Mouse (Mus musculus): Measurements from ENCODE around the gene Tfpi.

Tfpi gene

GRCm38 (mm10) chr2:84476577-84476976 lies at the start of gene Tfpi:
TSS of gene Tfpi (minus strand) at chr2:84476775.
- DNase-seq (ENCODE audit: low spot score), result peak; percentile 59

DNA sequence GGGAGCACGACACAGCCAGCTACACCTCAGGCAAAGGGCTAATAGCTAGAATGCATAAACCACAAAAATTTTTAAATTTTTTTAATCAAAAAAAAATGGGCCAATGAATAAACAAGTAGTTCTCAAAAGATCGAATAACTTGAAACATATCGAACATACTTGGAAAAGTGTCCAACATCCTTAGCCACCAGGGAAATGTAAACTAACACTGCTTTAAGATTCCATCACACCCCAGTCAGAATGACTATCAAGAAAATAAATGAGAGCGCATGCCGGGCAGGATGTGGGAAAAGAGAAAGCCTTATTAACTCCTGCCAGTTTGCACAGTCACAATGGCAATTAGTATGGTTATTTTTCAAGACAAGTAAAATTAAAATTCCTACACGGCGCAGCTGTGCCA lies 49.6 kb upstream of the Tfpi start:
- DNase-seq (ENCODE audit: low spot score), result no peak

GRCm38 (mm10) chr2:84525806-84526205 lies 49.2 kb upstream of the Tfpi start:
- no peak for DNase-seq (ENCODE audit: low spot score)

DNA sequence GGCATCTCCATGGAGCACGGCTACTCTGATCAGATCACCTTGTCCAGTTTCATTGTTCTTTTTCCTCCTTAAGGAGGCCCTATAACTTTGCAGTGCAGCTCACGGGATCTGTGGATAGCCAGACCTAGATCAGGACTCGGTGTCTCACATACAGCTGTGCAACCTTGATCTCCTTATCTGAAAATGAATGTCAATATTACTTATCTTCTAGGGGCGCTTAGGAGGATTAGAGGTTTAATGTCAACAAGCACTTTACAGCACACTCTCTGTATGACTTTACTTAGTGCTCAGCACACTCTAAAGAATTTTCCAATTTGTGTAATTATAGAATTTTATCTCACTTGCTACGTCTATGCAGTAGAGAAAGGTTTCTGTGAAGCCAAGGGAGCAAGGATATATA lies 48.5 kb upstream of the Tfpi start:
- no peak for DNase-seq (ENCODE audit: low spot score)

- no peak for DNase-seq (ENCODE audit: low spot score)
Measured at GRCm38 (mm10) chr2:84523994-84524393, 47.4 kb upstream of the Tfpi start.

- DNase-seq (ENCODE audit: low spot score), result peak; percentile 14
Measured at GRCm38 (mm10) chr2:84523103-84523865, 46.7 kb upstream of the Tfpi start.

DNA sequence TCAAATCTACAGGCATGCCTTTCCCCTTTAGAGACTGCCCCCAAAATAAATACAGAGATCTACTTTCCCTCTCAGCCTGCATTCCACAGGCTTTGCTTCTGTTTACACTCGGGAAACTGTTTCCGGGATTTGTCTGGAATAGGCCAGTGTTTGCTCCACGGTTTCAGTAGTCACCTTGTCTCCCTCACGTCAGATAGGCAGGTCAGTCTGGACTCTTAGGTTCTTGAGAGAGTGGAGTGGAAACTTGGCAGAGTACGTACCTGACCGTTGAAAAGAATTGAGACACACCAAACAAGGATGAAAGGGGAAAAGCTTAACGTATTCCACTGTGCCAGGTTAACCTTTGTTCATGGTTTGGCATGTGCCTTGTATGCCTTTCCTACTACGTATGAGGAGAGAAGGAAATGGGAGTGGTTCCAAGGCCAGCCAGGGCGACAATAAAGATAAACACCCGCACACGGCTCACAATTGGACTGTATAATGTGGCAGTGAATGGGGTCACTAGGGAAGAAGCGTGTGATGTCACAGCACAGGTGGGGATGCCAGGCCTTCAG lies 43.0 kb upstream of the Tfpi start:
- peak; percentile 17 for DNase-seq (ENCODE audit: low spot score)

DNA sequence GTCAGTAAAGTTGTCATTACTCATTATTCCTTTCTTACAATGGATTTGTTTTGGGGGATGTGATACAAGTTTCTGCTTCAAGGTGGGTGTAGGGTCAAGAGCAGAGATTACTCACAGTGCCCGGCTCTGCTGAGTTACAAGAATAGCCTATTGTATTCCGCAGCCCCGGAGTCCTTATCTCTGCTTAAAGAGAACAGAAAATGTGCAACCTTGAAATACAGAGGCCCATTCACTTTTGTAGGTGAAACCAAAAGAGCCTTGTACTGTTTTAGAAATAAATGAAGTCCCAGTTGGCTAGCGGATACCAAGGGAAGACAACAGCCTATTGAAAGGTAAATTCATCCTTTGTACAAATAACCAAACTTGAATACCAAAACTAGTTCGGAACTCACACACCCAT lies 42.2 kb upstream of the Tfpi start:
- no peak for DNase-seq (ENCODE audit: low spot score)

DNA sequence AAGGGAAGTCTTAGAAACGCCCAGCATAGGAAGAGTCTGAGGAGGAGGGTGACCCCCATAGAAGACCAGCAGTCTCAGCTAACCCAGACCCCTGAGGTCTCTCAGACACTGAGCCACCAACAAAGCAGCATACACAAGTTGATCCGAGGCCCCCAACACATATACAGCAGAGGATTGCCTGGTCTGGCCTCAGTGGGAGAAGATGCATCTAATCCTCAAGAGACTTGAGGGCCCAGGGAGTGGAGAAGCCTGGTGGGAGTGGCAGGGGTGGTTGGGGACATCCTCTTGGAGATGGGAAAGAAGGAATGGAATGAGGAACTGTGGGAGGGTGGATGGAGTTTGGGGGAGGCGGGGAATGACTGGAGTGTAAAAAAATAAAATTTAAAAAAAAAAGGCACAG lies 36.7 kb upstream of the Tfpi start:
- DNase-seq (ENCODE audit: low spot score), result no peak

DNA sequence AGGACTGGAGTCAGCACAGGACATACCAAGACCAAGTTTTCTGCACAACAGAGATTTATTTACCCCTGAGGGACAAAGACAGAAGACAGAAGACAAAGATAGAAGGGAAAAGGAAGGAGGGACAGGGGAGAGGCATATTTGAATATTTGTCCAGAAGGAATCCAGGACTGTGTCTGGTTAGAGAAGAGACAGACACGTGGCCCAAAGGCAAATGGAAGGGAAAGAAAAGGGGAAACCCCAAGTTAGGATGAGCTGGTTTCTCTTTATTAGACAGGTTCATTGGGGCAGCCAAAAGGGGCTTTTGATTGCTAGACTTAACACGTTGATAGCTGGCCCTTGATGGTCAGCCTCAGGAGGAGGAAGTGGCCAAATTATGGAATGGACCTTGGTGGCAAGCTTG lies 34.9 kb upstream of the Tfpi start:
- no peak for DNase-seq (ENCODE audit: low spot score)

GRCm38 (mm10) chr2:84511036-84511435 lies 34.5 kb upstream of the Tfpi start:
- no peak for DNase-seq (ENCODE audit: low spot score)

- peak; percentile 27 for DNase-seq (ENCODE audit: low spot score)
Measured at GRCm38 (mm10) chr2:84504954-84505394, 28.4 kb upstream of the Tfpi start.

DNA sequence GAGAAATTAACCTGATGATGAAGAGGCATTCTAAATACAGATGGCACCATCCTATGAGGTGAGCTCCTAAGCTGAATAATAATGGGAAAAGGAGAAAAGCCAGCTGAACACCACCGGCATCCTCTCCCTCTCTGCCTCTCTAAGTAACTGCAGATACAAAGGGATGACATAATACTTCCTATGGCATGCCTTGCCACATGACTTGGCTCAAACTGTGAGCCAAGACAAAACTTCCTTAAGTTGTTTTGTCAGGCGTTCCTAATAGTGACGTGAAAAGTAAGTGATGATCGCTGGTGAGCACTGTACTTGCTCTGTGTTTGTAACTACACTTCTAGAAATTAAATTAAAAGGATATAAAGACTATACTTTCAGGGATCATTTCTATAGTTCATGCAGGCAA lies 27.7 kb upstream of the Tfpi start:
- no peak for DNase-seq (ENCODE audit: low spot score)

GRCm38 (mm10) chr2:84498921-84499320 lies 22.3 kb upstream of the Tfpi start:
- DNase-seq (ENCODE audit: low spot score), result no peak

GRCm38 (mm10) chr2:84495108-84495507 lies 18.5 kb upstream of the Tfpi start:
- no peak for DNase-seq (ENCODE audit: low spot score)

- no peak for DNase-seq (ENCODE audit: low spot score)
Measured at GRCm38 (mm10) chr2:84493626-84494025, 17.1 kb upstream of the Tfpi start.

DNA sequence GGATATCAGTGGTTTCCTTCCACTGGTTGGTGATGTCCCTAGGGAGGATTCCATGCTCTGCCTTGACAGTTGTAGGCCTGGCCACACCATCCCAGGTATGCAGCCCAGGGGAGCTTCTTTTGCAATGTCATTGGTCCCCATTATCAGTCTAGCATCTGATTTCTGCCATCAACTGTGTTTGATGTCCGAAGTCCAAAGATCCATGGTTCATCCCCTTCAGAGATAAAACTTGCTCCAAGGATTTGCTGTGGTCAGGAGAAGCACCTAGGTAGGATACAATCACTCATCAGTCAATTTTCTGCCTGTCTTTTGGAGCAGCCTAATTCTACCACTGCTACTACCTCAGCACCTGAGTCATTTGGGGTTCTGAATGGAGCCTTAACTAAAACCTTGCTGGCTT lies 15.1 kb upstream of the Tfpi start:
- no peak for DNase-seq (ENCODE audit: low spot score)

- no peak for DNase-seq (ENCODE audit: low spot score)
Measured at GRCm38 (mm10) chr2:84487705-84488291, 11.2 kb upstream of the Tfpi start.

DNA sequence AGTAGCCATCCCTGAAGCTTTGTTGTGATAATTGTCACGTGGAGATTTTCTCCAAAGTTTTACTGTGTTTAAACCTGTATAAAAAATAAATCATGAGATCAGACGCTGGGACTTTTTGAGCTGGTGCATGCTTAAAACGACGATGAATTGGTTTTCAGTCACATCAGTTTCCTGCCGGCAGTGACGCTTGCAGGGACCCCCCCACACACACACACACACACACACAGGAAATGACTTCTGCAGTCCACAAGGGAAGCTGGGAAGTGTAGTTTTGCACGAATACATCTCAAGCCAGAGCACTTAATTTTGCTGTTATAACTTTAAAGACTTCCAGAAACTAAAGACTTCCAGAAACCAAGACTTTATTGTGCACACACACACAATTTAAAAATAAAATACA lies 5.3 kb upstream of the Tfpi start:
- peak; percentile 52 for DNase-seq (ENCODE audit: low spot score)

DNA sequence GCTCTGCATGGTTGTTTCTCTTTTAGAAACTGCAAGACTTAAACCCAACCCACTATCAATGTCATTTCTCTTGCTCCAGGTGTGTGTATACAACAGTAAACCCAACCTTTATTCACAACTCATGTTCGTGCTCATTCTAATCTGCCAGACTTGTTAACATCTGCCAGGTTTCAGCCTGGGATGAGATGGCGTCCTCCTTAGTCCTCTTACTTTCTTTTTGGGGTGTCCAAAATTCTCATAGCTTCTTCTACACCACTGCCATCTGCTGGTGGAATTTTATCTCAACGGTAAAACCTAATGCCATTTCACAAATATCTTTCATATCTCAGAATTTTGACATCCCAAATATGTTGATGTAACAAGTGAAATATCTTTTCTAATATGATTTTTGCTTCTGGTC lies 2.5 kb upstream of the Tfpi start:
- peak; percentile 68 for DNase-seq (ENCODE audit: low spot score)

DNA sequence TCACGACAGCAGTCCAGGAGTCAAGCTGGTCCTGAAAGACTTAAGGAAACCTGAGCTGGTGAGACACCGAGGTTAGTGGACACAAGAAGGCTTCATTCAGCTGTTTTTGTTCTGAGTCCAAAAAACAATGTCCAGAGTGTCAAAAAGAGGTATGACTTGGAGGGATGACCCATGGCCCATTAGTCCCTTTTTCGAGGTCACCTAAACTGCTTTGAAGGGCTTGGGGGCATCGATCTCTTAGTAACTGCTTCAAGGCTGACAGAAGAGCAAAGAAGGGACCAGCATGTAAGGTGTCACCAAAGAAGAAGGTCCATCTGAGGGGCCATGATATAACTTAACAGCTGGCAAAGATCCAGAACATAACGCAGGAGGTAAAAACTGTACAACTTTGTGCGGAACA lies 1.2 kb upstream of the Tfpi start:
- DNase-seq (ENCODE audit: low spot score), result no peak

GRCm38 (mm10) chr2:84476131-84476530 lies 444 bp downstream of the Tfpi start:
- DNase-seq (ENCODE audit: low spot score), result no peak

DNA sequence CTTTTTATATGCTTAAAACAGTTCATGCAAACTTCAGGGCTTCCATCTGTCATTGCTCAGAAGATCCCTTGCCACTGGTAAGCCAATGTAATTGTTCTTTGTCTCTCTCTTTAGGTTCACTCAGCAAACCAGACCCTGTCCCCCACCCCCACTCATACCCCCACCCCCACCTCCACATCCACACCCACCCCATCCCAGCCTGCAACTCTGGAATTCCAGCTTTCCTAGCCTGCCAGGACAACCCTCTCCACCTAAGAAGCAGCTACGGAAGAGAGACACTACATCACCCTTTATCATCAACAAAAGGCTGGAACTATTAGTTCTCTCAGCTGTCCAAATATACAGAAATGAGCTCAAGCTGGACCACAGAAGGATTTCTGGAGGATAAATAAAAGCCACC lies 974 bp downstream of the Tfpi start:
- peak; percentile 38 for DNase-seq (ENCODE audit: low spot score)

DNA sequence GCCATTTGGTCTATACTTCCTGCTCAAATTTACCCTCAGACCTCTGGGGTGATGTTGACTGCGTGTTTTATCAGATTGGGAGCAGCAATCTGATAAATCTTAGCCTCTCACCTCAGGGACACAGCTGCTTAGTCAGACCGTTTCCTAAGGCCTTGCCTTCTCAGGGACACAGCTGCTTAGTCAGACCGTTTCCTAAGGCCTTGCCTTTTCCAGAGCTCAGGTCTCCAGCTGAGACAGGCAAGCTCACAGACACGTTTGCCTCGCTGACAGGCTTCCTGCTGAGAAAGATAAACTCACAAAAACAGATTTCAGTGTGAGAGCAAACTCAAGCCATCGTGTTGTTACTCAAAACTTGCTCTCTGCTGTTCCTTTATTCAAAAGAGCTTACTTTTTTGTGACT lies 1.9 kb downstream of the Tfpi start:
- DNase-seq (ENCODE audit: low spot score), result peak; percentile 32

Data from embryo, embryonic 10.5 days (tissue).